In the genomic region with DNA sequence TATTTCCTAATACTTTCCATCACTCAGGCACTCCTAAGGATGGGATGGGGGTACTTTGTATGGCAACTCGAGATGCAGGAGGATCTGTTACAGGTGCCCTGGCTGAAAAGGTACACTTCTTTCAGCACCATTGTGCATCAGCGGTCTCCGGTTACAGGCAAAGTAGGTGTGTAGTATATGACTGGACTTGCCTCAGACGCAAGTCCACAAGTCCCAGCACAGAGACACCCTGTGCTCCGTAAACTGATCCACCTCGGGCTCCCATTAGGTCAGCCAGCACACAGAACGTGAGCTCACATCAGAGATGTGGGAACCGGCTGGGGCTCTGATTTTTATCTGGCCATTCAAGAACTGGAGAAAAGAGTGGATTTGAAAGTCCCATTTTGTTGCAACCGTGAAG, we compare ENCODE assay signal across 17 mouse cellular contexts. TPM values are rescaled to one million over a fixed set of nuclear protein-coding genes. Genes with fewer than 3 reads are reported as not detected.
DNase-seq lines count a peak whose midpoint lies in the region; ATAC-seq lines count a peak whose summit lies in the region.
"Had no signal": no experiment of that assay in that cellular context is flagged by ENCODE, and none has a peak within 500 bp of the region (broad histone marks: within the 10 kb centered on the region; RNA-seq: fewer than 3 reads in every experiment).

No protein-coding gene starts in this region.

- H3K36me3 ChIP-seq in embryonic facial prominence, embryonic 11.5 days (replicated peaks; ENCODE audit: control insufficient read depth, insufficient read depth, low read depth, low read length), result no peaks in the 10 kb centered on the region
- no peaks in the 10 kb centered on the region for H3K36me3 ChIP-seq in embryonic facial prominence, embryonic 13.5 days
- no peaks in the 10 kb centered on the region for H3K36me3 ChIP-seq in midbrain, embryonic 15.5 days (replicated peaks)
- H3K36me3 ChIP-seq: heart, embryonic 15.5 days had no signal

- 63% methylated on average over 9 of the region's 9 CpGs for WGBS in embryonic facial prominence, embryonic 11.5 days
- WGBS in embryonic facial prominence, embryonic 13.5 days, result 53% methylated on average over 9 of the region's 9 CpGs
- WGBS in midbrain, embryonic 15.5 days, result 90% methylated on average over 9 of the region's 9 CpGs

- H3K27ac ChIP-seq in embryonic facial prominence, embryonic 11.5 days (replicated peaks; ENCODE audit: low read depth, low read length), result no peak overlapping the region
- H3K27ac ChIP-seq in embryonic facial prominence, embryonic 13.5 days, result no peak overlapping the region
- no peak overlapping the region for H3K27ac ChIP-seq in midbrain, embryonic 15.5 days
- H3K27ac ChIP-seq: heart, adult 2 months; heart, embryonic 15.5 days; hindbrain, embryonic 14.5 days had no signal

- no peaks in the 10 kb centered on the region for H3K4me1 ChIP-seq in embryonic facial prominence, embryonic 11.5 days (ENCODE audit: control insufficient read depth, insufficient read depth, low read length)
- peaks cover 8% of the 10 kb centered on the region for H3K4me1 ChIP-seq in embryonic facial prominence, embryonic 13.5 days
- peaks cover 6% of the 10 kb centered on the region; the same call in 1 of the 2 replicates for H3K4me1 ChIP-seq in midbrain, embryonic 15.5 days
- H3K4me1 ChIP-seq: heart, embryonic 15.5 days had no signal

- no peaks in the 10 kb centered on the region for H3K27me3 ChIP-seq in embryonic facial prominence, embryonic 11.5 days (ENCODE audit: control insufficient read depth, insufficient read depth, low read length)
- H3K27me3 ChIP-seq in embryonic facial prominence, embryonic 13.5 days, result no peaks in the 10 kb centered on the region
- H3K27me3 ChIP-seq in midbrain, embryonic 15.5 days (replicated peaks), result no peaks in the 10 kb centered on the region
- H3K27me3 ChIP-seq: heart, embryonic 15.5 days had no signal

- H3K4me2 ChIP-seq in embryonic facial prominence, embryonic 11.5 days (ENCODE audit: low read depth, low read length), result no peak overlapping the region
- H3K4me2 ChIP-seq in embryonic facial prominence, embryonic 13.5 days, result no peak overlapping the region
- H3K4me2 ChIP-seq in midbrain, embryonic 15.5 days, result no peak overlapping the region
- H3K4me2 ChIP-seq: heart, embryonic 11.5 days; heart, embryonic 15.5 days; hindbrain, embryonic 14.5 days had no signal

- DNase-seq in urinary bladder, adult 18-20 months (ENCODE audit: low spot score in 2 of 2), result peak; percentile 18 to 25
- no peak for DNase-seq in urinary bladder, postnatal 25 days (ENCODE audit: low spot score)
- DNase-seq in embryonic facial prominence, embryonic 11.5 days (ENCODE audit: low spot score), result peak; percentile 12
- no peak for DNase-seq in cerebellum, postnatal 36 days
- DNase-seq: adrenal gland, adult 2 months; adrenal gland, postnatal 25 days; cerebellum, adult 18-20 months; cerebellum, adult 9-11 months; gastrocnemius, postnatal 10 days; heart, adult 2 months; heart, postnatal 14 days had no signal

- no peak overlapping the region for H3K4me3 ChIP-seq in embryonic facial prominence, embryonic 11.5 days (ENCODE audit: low read depth, low read length)
- no peak overlapping the region for H3K4me3 ChIP-seq in embryonic facial prominence, embryonic 13.5 days
- no peak overlapping the region for H3K4me3 ChIP-seq in midbrain, embryonic 15.5 days
- H3K4me3 ChIP-seq: heart, adult 2 months; heart, embryonic 15.5 days had no signal

- peak; percentile 62 for ATAC-seq in embryonic facial prominence, embryonic 11.5 days (replicated peaks; ENCODE audit: insufficient number of reproducible peaks, low FRiP score, low TSS enrichment, low read depth)
- ATAC-seq in embryonic facial prominence, embryonic 13.5 days (ENCODE audit: insufficient number of reproducible peaks, insufficient read depth, low FRiP score, low TSS enrichment, low read depth), result 0 out of 2 replicates have a peak, but pooled peaks have one; percentile 48
- ATAC-seq in midbrain, embryonic 15.5 days (replicated peaks), result no peak
- ATAC-seq: forebrain, embryonic 16.5 days had no signal

- H3K9me3 ChIP-seq in embryonic facial prominence, embryonic 11.5 days (replicated peaks; ENCODE audit: control insufficient read depth, low read length), result no peaks in the 10 kb centered on the region
- no peaks in the 10 kb centered on the region for H3K9me3 ChIP-seq in embryonic facial prominence, embryonic 13.5 days
- no peaks in the 10 kb centered on the region for H3K9me3 ChIP-seq in midbrain, embryonic 15.5 days
- H3K9me3 ChIP-seq: heart, embryonic 15.5 days had no signal

- H3K9ac ChIP-seq in embryonic facial prominence, embryonic 11.5 days (replicated peaks; ENCODE audit: low read length), result no peak overlapping the region
- no peak overlapping the region for H3K9ac ChIP-seq in embryonic facial prominence, embryonic 13.5 days
- H3K9ac ChIP-seq in midbrain, embryonic 15.5 days, result no peak overlapping the region
- H3K9ac ChIP-seq: heart, embryonic 15.5 days; hindbrain, embryonic 14.5 days had no signal

RNA-seq across cellular contexts. Expression of a gene that starts 29.0 kb away (rescaled TPM):
- 23.9 and 26.6 TPM in 2 replicates for polyA plus RNA-seq in embryonic facial prominence, embryonic 11.5 days (2014; fragmentation: Nextera tagmentation; extraction: Ambion mirVana)
- 24.5 and 34.9 TPM in 2 replicates for polyA plus RNA-seq in embryonic facial prominence, embryonic 13.5 days (2015; fragmentation: Nextera tagmentation; extraction: Ambion mirVana)
- 56.8 and 65.1 TPM in 2 replicates for polyA plus RNA-seq in midbrain, embryonic 15.5 days (2015; fragmentation: Nextera tagmentation; extraction: Ambion mirVana)

Comparison
In these comparisons a context has a peak if more than half of its experiments do, and no peak if none do; other contexts are left out.
1. DNase-seq: peak in urinary bladder, adult 18-20 months (2 of 2) and embryonic facial prominence, embryonic 11.5 days (single experiment); none in urinary bladder, postnatal 25 days (single experiment) and cerebellum, postnatal 36 days (0 of 2).